Mouse (Mus musculus) urinary bladder, postnatal 36 days (tissue): ENCODE measurements around the gene Pkdrej.
A peak's percentile ranks its signal among the peaks of the same experiment; 100 is the strongest.
"Not testable (repeated sequence)": the region's sequence is repeated elsewhere in the genome, so short reads cannot be mapped to it uniquely, and the experiment has no call there.

Experiments
- DNase-seq, 2 experiments: peaks; one replicate each; pipeline ENCODE4 v3.0.0; 2022; ENCODE audit warnings: low spot score in 2 of 2, mixed read lengths in 1 of 2

The Pkdrej gene

GRCm38 (mm10) chr15:85810462-85810805 is 11.1 kb downstream of the Pkdrej start:
- no peak for DNase-seq

GRCm38 (mm10) chr15:85809091-85809490 is 12.4 kb downstream of the Pkdrej start:
- DNase-seq = no peak

- no peak for DNase-seq
Measured at GRCm38 (mm10) chr15:85808434-85808833, 13.1 kb downstream of the Pkdrej start.

- DNase-seq = no peak
Measured at GRCm38 (mm10) chr15:85808031-85808430, 13.5 kb downstream of the Pkdrej start.

- no peak for DNase-seq
Measured at GRCm38 (mm10) chr15:85807404-85807803, 14.1 kb downstream of the Pkdrej start.

GRCm38 (mm10) chr15:85806886-85807285 is 14.6 kb downstream of the Pkdrej start:
- DNase-seq = no peak

GRCm38 (mm10) chr15:85802931-85803330 is 18.6 kb downstream of the Pkdrej start:
- no peak for DNase-seq

- no peak for DNase-seq
Measured at GRCm38 (mm10) chr15:85798676-85799075, 22.9 kb downstream of the Pkdrej start.

- no peak for DNase-seq
Measured at GRCm38 (mm10) chr15:85795516-85795915, 26.0 kb downstream of the Pkdrej start.

GRCm38 (mm10) chr15:85792819-85793218 is 28.7 kb downstream of the Pkdrej start:
- DNase-seq = no peak

GRCm38 (mm10) chr15:85791449-85791848 is 30.1 kb downstream of the Pkdrej start:
- DNase-seq = no peak

GRCm38 (mm10) chr15:85788633-85789032 is 32.9 kb downstream of the Pkdrej start:
- no peak for DNase-seq

GRCm38 (mm10) chr15:85788051-85788450 is 33.5 kb downstream of the Pkdrej start:
- DNase-seq = no peak

- DNase-seq = no peak
Measured at GRCm38 (mm10) chr15:85787482-85787881, 34.1 kb downstream of the Pkdrej start.

GRCm38 (mm10) chr15:85786711-85787110 is 34.8 kb downstream of the Pkdrej start:
- no peak for DNase-seq

GRCm38 (mm10) chr15:85784341-85784740 is 37.2 kb downstream of the Pkdrej start:
- no peak for DNase-seq

GRCm38 (mm10) chr15:85783146-85783545 is 38.4 kb downstream of the Pkdrej start:
- no peak for DNase-seq

- DNase-seq = not testable (repeated sequence)
Measured at GRCm38 (mm10) chr15:85778891-85779290, 42.6 kb downstream of the Pkdrej start.

- no peak for DNase-seq
Measured at GRCm38 (mm10) chr15:85776771-85777170, 44.8 kb downstream of the Pkdrej start.

GRCm38 (mm10) chr15:85776241-85776640 is 45.3 kb downstream of the Pkdrej start:
- no peak for DNase-seq

GRCm38 (mm10) chr15:85775001-85775400 is 46.5 kb downstream of the Pkdrej start:
- no peak for DNase-seq

GRCm38 (mm10) chr15:85774419-85774818 is 47.1 kb downstream of the Pkdrej start:
- no peak for DNase-seq

GRCm38 (mm10) chr15:85772146-85772740 is 49.3 kb downstream of the Pkdrej start:
- DNase-seq = peak in 1 of 2 experiments; percentile 16
